In the genomic region with DNA sequence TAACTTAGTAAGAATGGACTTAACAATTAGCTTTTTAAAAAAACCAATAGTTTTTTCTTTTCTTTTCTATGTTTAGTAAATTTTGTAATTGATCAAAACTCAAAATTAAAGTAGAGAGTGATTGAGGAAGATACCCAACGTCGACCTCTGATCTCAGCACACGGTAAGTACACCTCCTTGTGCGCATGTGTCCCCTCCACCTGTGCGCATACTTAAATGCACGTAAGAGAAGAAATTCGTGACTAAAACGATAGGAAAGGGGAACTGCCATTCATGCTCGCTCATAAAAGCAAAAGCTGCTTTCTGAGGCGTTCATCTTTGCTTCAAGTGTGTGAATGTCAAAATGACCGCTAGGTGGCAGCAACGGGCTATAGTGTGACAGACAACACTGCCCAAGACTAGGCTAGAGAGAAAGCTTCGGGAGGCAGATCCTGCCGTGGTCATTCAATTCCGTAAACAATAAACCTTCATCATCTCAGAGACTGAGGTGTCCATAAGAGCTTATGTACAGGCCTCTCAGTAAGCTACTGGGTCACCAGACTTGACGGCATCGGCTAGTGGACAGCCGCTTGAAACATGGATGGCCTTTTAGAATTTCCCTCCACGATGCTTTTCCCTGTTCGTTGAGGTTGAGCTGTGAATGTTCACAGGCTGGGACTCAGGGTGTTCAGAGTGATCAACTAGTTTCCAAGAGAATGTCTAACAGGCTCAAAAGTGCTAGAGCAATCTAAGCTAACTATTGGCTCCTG, we compare ENCODE assay signal across 8 mouse cellular contexts. TPM values are rescaled to one million over a fixed set of nuclear protein-coding genes. Genes with fewer than 3 reads are reported as not detected.
DNase-seq lines count a peak whose midpoint lies in the region; ATAC-seq lines count a peak whose summit lies in the region.

No protein-coding gene starts in this region.

- intact Hi-C loops in gastrocnemius, postnatal 14 days (cut with DNase I; ENCODE audit: low total_unique reads): loop anchor here (5.0 kb wide), 1 partner anchor 229 kb away; no protein-coding TSS in a partner anchor

- peak; percentile 93 for ATAC-seq in inflammation-experienced regulatory T-cells, adult 6 months
- ATAC-seq in megakaryocyte progenitor cell, adult 5-6 weeks (replicated peaks; ENCODE audit: poor library complexity): peak; percentile 98

- DNase-seq in adipocyte (ENCODE audit: low spot score): peak; percentile 96
- peak; percentile 97 for DNase-seq in embryo, embryonic 10 days (ENCODE audit: low spot score)
- DNase-seq in gastrocnemius, postnatal 14 days: peak; percentile 83
- peak; percentile 22 to 93 for DNase-seq in left cerebral cortex, adult 9 months (ENCODE audit: low spot score in 2 of 2)
- peak; percentile 92 to 95 for DNase-seq in right cerebral cortex, postnatal 10 days (ENCODE audit: low spot score in 2 of 2)
- peak; percentile 92 for DNase-seq in urinary bladder, postnatal 14 days (ENCODE audit: low spot score)

RNA-seq across cellular contexts. Expression of a gene that starts 4.5 kb away (rescaled TPM):
- not detected for total RNA-seq in gastrocnemius, postnatal 14 days (2021)
- polyA plus RNA-seq in inflammation-experienced regulatory T-cells, adult 6 months (2017; shearing (Covaris generic)): not detected
- total RNA-seq in megakaryocyte progenitor cell, adult 5-6 weeks (2015): not detected in 2 replicates
- total RNA-seq in megakaryocyte progenitor cell, adult 5-6 weeks (2017): not detected in 2 replicates

RNA-seq across cellular contexts. Expression of a gene that starts 19.4 kb away (rescaled TPM):
- total RNA-seq in gastrocnemius, postnatal 14 days (2021): under 1 TPM; 0.13 to 0.37 TPM
- polyA plus RNA-seq in inflammation-experienced regulatory T-cells, adult 6 months (2017; shearing (Covaris generic)): not detected
- not detected in 2 replicates for total RNA-seq in megakaryocyte progenitor cell, adult 5-6 weeks (2015)
- total RNA-seq in megakaryocyte progenitor cell, adult 5-6 weeks (2017): not detected in 2 replicates

RNA-seq across cellular contexts. Expression of a gene that starts 53.4 kb away (rescaled TPM):
- total RNA-seq in gastrocnemius, postnatal 14 days (2021): 1 to 10 TPM; 1.9 to 2.7 TPM
- polyA plus RNA-seq in inflammation-experienced regulatory T-cells, adult 6 months (2017; shearing (Covaris generic)): 1 to 10 TPM; 2.8 to 7.3 (median 2.9) TPM
- 3.1 and 4.5 TPM in 2 replicates for total RNA-seq in megakaryocyte progenitor cell, adult 5-6 weeks (2015)
- 2.0 and 5.6 TPM in 2 replicates for total RNA-seq in megakaryocyte progenitor cell, adult 5-6 weeks (2017)

RNA-seq across cellular contexts. Expression of a gene that starts 54.9 kb away (rescaled TPM):
- total RNA-seq in gastrocnemius, postnatal 14 days (2021): 1 to 10 TPM; 2.4 to 2.5 TPM
- 10 to 100 TPM in 2 of 3 experiments, 1 to 10 TPM in 1; 9.3 to 11.3 (median 10.4) TPM for polyA plus RNA-seq in inflammation-experienced regulatory T-cells, adult 6 months (2017; shearing (Covaris generic))
- total RNA-seq in megakaryocyte progenitor cell, adult 5-6 weeks (2015): 5.6 and 8.2 TPM in 2 replicates
- total RNA-seq in megakaryocyte progenitor cell, adult 5-6 weeks (2017): 10.7 and 25.7 TPM in 2 replicates

Comparison
In these comparisons a context has a peak if more than half of its experiments do, and no peak if none do; other contexts are left out.
1. Peak in every context shown above with its lines: DNase-seq and ATAC-seq.